Mouse (Mus musculus): Measurements from ENCODE around the gene Ttc39b. TPM values are rescaled to one million over a fixed set of nuclear protein-coding genes. Genes with fewer than 3 reads are reported as not detected.

Gene Ttc39b
- polyA plus RNA-seq (2021): 14.4 TPM

DNA sequence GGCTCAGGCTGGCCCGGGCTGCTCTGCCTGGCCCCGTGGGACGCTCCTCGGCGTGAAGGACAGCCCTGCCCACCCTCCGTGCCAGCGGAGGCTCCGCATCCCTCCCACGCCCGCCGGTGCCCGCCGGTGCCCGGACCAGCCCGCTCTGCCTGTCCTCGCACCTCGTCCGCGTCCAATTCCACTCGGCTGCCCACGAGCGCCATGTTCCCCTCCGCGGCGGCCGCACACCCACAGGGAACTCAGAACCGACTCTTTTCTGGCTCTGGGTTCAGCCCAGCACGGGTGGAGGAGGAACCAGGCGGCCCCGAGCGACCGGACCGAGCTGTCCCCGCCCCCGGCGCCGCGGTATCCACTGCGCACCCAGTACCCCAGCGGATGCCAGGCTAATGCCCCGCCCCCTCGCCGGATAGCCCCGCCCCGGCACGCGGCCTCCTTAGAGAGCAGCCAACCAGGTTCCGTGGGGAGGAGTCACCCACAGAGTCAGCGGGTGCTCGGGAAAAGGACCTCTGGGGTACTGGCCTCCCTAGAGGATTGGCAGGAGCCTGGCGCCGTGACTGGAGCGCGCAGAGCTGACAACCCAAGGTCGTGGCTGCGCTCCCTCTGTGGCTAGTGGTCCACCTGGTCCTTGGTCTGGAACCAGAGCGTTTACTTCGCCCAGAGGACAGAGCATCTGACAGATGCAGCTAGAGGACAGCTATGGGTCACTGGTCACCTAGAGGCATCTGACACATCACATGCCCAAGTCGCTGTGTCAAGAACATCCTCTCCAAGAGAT, at the start of gene Ttc39b:
Gene Ttc39b (minus strand): TSS at position 346 of the 775 bp plus-strand sequence.
- in situ Hi-C loops (cut with MboI; ENCODE audit: low pct_unique_long_range_greater_than_20kb): no loop called here
- peak; percentile 92 for ATAC-seq
- ChIA-PET POLR2A (interaction anchor here (1.3 kb wide), 1 partner anchor 9 kb away, joined by 4 read pairs; no protein-coding TSS in a partner anchor), CTCF (interaction anchor here (1.5 kb wide), 1 partner anchor 10 kb away, joined by 3 read pairs; no protein-coding TSS in a partner anchor)
- no peak for TF ChIP-seq CTCF (IDR thresholded peaks at IDR 0.05)
- no peaks in the 10 kb centered on the region for H3K27me3 ChIP-seq
- peak; percentile 54 for DNase-seq (ENCODE audit: low read depth, low spot score)

DNA sequence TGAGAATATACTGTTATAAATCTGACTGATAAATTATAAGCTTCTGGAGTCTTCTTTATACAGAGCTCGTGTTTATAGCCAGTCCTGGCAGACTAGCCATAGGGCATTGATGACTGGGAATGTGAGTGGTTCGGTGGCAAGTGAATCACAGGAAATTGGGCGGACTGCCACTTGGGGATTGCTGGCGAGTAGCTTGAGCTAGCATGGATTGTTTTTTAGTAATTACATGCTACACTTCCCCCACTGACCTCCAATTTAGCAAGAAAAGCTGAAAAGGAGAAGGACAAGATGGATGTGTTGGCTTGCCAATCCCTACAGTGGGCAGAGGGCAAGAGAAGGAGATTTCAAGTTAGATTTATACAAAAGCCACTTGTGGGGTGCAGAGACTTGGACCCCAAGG, 49.3 kb upstream of the Ttc39b start:
- in situ Hi-C loops (cut with MboI; ENCODE audit: low pct_unique_long_range_greater_than_20kb): no loop called here
- ATAC-seq (no peak), DNase-seq (ENCODE audit: low read depth, low spot score) (no peak)
- ChIA-PET POLR2A (no interaction called here), CTCF (interaction anchor here (1.0 to 1.3 kb wide), 3 partner anchors 10 to 18 kb away, joined by 3 read pairs; no protein-coding TSS in a partner anchor)
- H3K27me3 ChIP-seq: no peaks in the 10 kb centered on the region
- no peak for TF ChIP-seq CTCF (IDR thresholded peaks at IDR 0.05)

DNA sequence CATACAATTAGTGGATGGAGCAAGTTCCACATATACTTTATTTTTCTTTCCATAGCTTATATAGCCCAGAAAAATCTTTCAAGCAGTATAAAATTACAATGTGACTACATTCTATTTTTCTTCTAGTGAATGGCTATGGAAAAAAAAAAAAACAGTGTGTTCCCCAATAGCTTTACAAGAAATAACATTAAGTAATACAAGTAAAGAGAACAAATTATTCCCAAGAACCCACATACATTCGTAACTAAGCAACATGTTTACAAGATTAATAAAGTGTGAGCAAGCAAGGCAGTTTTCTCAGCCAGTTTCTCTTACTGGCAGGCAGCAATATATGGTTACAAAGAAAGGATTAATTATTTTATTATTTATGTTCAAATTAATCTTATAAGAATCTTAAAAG, 33.7 kb upstream of the Ttc39b start:
- in situ Hi-C loops (cut with MboI; ENCODE audit: low pct_unique_long_range_greater_than_20kb): no loop called here
- ChIA-PET POLR2A (interaction anchor here (0.6 kb wide), 1 partner anchor 52 kb away, joined by 6 read pairs; no protein-coding TSS in a partner anchor), CTCF (no interaction called here)
- no peaks in the 10 kb centered on the region for H3K27me3 ChIP-seq
- TF ChIP-seq CTCF (IDR thresholded peaks at IDR 0.05): no peak
- DNase-seq (ENCODE audit: low read depth, low spot score) (no peak), ATAC-seq (no peak)

DNA sequence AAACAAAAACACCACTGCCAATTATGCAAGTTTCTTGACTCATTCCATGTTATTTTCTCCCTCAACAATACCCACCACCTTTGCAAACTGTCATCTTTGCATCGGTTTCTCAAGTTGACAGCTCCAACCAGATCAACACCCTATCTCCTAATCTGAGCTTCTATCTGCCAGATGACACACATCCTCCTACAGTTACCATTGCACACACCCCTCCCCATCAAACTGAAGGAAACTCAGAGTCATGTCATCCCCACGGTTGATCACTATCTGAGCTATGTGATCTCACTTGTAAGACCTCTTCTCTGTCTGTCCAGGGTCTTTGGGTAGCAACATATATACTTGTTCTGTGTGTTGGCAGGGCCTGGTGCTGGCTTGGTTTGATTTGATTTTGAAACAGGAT, 30.7 kb upstream of the Ttc39b start:
- H3K27me3 ChIP-seq: no peaks in the 10 kb centered on the region
- TF ChIP-seq CTCF (IDR thresholded peaks at IDR 0.05): no peak
- ATAC-seq (no peak), DNase-seq (ENCODE audit: low read depth, low spot score) (no peak)
- ChIA-PET CTCF (interaction anchor here (1.1 to 1.2 kb wide), 2 partner anchors 11 to 19 kb away, joined by 3 to 4 read pairs; no protein-coding TSS in a partner anchor), POLR2A (no interaction called here)
- in situ Hi-C loops (cut with MboI; ENCODE audit: low pct_unique_long_range_greater_than_20kb): no loop called here

DNA sequence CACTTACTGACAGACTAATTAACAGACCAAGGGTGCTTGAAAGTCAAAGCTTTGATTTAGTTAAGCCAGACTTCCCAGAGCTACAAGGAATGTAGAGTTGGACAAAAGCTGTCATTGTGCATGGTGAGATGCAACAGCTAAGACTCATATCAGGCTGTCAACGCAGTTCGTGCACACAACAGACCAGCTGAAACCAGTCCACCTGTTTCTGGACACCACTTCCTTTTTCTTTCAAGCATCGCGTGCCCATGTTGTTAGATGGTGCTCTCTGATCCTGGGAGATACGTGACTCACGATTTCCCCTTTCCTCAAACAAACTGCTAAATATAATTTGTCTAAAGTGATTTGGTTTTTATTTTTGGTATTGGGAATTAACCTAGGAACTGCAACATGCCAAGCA, 29.9 kb upstream of the Ttc39b start:
- H3K27me3 ChIP-seq: no peaks in the 10 kb centered on the region
- in situ Hi-C loops (cut with MboI; ENCODE audit: low pct_unique_long_range_greater_than_20kb): no loop called here
- CTCF ChIA-PET: no interaction called here
- POLR2A ChIA-PET: no interaction called here
- ATAC-seq: no peak
- no peak for TF ChIP-seq CTCF (IDR thresholded peaks at IDR 0.05)
- no peak for DNase-seq (ENCODE audit: low read depth, low spot score)

DNA sequence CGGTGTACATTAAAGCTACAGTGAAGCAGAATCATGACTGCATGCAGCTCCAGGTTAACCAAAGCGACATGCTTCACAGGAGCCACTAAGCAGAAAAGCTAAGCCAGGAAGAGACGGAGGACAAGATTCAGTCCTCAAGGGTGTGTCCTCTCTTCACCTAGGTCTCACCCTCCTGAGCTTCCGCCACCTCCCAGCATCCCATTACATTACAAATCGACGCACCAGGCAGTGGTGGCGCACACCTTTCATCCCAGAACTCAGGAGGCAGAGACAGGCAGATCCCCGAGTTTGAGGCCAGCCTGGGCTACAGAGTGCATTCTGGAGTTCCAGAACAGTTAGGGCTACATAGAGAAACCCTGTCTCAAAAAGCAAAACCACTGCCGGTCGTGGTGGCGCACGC, 29.2 kb upstream of the Ttc39b start:
- in situ Hi-C loops (cut with MboI; ENCODE audit: low pct_unique_long_range_greater_than_20kb): no loop called here
- H3K27me3 ChIP-seq: no peaks in the 10 kb centered on the region
- CTCF ChIA-PET: no interaction called here
- no peak for TF ChIP-seq CTCF (IDR thresholded peaks at IDR 0.05)
- ATAC-seq (no peak), DNase-seq (ENCODE audit: low read depth, low spot score) (no peak)
- POLR2A ChIA-PET: no interaction called here

DNA sequence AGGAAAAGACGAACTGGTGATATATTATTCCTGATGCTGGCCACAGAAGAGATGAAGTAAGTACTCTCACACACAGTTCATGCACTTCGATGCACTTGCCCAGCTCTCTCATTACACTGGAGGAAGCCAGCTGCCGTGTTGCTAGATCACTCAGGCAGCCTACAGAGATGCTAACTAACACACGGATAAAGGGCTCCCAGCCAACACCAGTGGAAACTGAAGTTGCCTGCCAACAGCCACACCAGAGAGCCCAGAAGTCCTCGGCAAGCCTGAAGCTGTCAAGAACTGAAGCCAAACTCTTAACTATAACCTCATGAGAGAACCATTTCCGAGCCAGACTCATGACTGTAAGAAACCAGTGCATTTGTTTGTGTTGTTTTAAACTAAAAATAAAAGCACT, 26.7 kb upstream of the Ttc39b start:
- in situ Hi-C loops (cut with MboI; ENCODE audit: low pct_unique_long_range_greater_than_20kb): no loop called here
- no peak for DNase-seq (ENCODE audit: low read depth, low spot score)
- no peak for TF ChIP-seq CTCF (IDR thresholded peaks at IDR 0.05)
- ChIA-PET CTCF (no interaction called here), POLR2A (no interaction called here)
- ATAC-seq: no peak
- H3K27me3 ChIP-seq: no peaks in the 10 kb centered on the region

DNA sequence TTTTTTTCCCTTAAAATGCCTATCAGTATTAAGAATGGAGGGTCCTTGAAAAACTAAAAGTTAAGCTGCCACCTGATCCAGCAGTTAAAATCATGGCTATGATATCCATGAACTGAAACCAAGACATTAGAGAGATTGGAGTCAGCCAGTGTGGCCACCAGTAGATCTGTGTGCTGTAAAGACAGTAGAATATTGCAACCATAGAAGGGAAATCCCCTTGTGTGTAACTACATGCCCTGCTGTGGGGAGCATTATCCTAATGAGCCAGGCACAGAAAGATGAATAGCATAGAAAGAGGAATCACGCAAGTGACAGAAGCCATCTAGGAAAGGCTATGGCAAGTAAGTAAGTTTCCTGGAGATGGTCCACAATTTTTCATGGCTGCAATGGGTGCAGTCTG, 24.9 kb upstream of the Ttc39b start:
- DNase-seq (ENCODE audit: low read depth, low spot score): no peak
- POLR2A ChIA-PET: no interaction called here
- CTCF ChIA-PET: no interaction called here
- in situ Hi-C loops (cut with MboI; ENCODE audit: low pct_unique_long_range_greater_than_20kb): no loop called here
- TF ChIP-seq CTCF (IDR thresholded peaks at IDR 0.05): no peak
- H3K27me3 ChIP-seq: no peaks in the 10 kb centered on the region
- ATAC-seq: no peak

DNA sequence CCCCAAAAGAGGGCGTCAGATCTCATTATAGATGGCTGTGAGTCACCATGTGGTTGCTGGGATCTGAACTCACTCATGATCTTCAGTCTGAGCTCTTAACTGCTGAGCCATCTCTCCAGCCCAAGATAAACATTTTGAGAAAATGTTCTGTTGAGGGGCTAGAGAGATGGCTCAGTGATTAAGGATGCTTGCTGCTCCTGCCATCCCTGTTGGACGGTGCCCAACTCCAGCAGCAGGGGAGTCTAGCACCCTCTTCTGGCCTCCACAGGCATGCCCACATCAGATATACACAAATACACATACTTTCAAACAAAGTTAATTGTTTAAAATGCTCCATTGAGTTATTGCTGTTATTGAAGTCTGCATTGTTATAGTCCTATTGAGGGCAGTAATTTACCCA, 19.8 kb upstream of the Ttc39b start:
- ATAC-seq (no peak), DNase-seq (ENCODE audit: low read depth, low spot score) (no peak)
- peak; percentile 59 for TF ChIP-seq CTCF (IDR thresholded peaks at IDR 0.05)
- ChIA-PET POLR2A (no interaction called here), CTCF (interaction anchor here (1.7 to 4.2 kb wide), 3 partner anchors 11 to 82 kb away, joined by 4 to 13 read pairs (median 5); no protein-coding TSS in a partner anchor)
- in situ Hi-C loops (cut with MboI; ENCODE audit: low pct_unique_long_range_greater_than_20kb): no loop called here
- no peaks in the 10 kb centered on the region for H3K27me3 ChIP-seq

DNA sequence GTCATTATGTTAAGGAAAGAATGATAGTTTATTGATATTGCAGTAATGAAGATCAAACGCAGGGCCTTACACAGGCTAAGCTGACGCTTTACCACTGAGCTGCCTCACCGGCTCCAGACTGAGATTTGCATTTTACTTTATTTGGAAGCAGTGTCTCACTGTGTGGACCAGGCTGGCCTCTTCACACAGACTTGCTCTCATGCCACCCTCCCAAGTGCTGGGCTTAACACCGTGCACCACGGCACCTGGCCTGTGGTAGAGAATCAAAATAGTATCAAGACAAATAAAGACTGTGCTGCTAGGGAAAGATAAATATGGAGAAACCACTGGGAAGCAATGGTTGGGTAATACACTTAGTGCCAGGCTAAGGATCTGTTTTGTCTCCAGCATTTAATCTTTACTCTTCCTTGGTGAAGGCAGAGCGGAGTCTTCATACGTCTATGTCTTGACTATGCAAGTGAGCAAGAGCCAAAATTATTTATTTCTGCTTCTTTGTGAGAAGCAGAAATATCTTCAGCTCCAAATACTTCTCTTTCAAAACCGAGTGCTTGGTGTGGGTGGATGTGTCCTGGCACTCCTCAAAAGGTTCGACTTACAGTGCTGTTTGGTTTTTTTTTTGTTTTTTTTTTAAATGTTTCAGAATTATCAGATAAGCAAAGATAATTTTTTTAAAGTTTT, 19.2 kb upstream of the Ttc39b start:
- no peak for ATAC-seq
- no peak for TF ChIP-seq CTCF (IDR thresholded peaks at IDR 0.05)
- H3K27me3 ChIP-seq: no peaks in the 10 kb centered on the region
- no peak for DNase-seq (ENCODE audit: low read depth, low spot score)
- in situ Hi-C loops (cut with MboI; ENCODE audit: low pct_unique_long_range_greater_than_20kb): no loop called here
- ChIA-PET CTCF (interaction anchor here (1.7 to 4.2 kb wide), 3 partner anchors 11 to 81 kb away, joined by 4 to 13 read pairs (median 5); no protein-coding TSS in a partner anchor), POLR2A (no interaction called here)

All from Patski (cell line).